Mouse (Mus musculus) intestine, embryonic 14.5 days (tissue): ENCODE results near the gene Shisa3. TPM values are rescaled to one million over a fixed set of nuclear protein-coding genes. Genes with fewer than 3 reads are reported as not detected.
A peak's percentile ranks its signal among the peaks of the same experiment; 100 is the strongest.

Experiments
- ATAC-seq: fragments of 200-750 bp; cut with Nextera tagmentation; replicated peaks from 2 replicates; pipeline ENCODE4 v1.8.0; 2017; ENCODE audit warnings: low read depth, moderate number of reproducible peaks, moderate TSS enrichment, moderate library complexity; ENCODE audit not compliant: low FRiP score, low TSS enrichment
- DNase-seq: peaks from one replicate; pipeline ENCODE4 v3.0.0-alpha.2; 2018; ENCODE audit warnings: low spot score
- H3K27ac ChIP-seq: fragments of 300-500 bp; sonication (generic); 2 replicates; pipeline ENCODE4 v1.5.1; 2014; ENCODE audit warnings: low read depth, mild to moderate bottlenecking, control low read depth
- H3K27me3 ChIP-seq: fragments of 300-500 bp; sonication (generic); replicated peaks from 2 replicates; pipeline ENCODE4 v1.6.1; 2014; ENCODE audit warnings: low read length, control low read depth; ENCODE audit not compliant: control insufficient read depth, insufficient read depth
- H3K36me3 ChIP-seq: fragments of 300-500 bp; sonication (generic); 2 replicates; pipeline ENCODE4 v1.6.1; 2014; ENCODE audit warnings: low read length, control low read depth; ENCODE audit not compliant: control insufficient read depth, insufficient read depth
- H3K4me1 ChIP-seq: fragments of 300-500 bp; sonication (generic); replicated peaks from 2 replicates; pipeline ENCODE4 v1.6.1; 2014; ENCODE audit warnings: low read length, control low read depth, mixed read lengths; ENCODE audit not compliant: control insufficient read depth, insufficient read depth
- H3K4me2 ChIP-seq: fragments of 300-500 bp; sonication (generic); 2 replicates; pipeline ENCODE4 v1.6.1; 2014; ENCODE audit warnings: low read length
- H3K4me3 ChIP-seq: fragments of 300-500 bp; sonication (generic); 2 replicates; pipeline ENCODE4 v1.5.1; 2014; ENCODE audit warnings: low read depth, low read length, control low read depth, mixed read lengths
- H3K9ac ChIP-seq: fragments of 300-500 bp; sonication (generic); 2 replicates; pipeline ENCODE4 v1.6.1; 2014; ENCODE audit warnings: mild to moderate bottlenecking, low read length
- H3K9me3 ChIP-seq: fragments of 300-500 bp; sonication (generic); 2 replicates; pipeline ENCODE4 v1.6.1; 2016; ENCODE audit warnings: low read length, control low read depth; ENCODE audit not compliant: control insufficient read depth
- WGBS: fragments of 180-500 bp; shearing (Covaris S2); extraction: QIAGEN DNeasy Blood & Tissue Kit; methylation state at CpG from one replicate; pipeline ENCODE4 v1.1.7; 2014; 5-methylcytosine and 5-hydroxymethylcytosine counted together
- polyA plus RNA-seq: library from polyadenylated mRNA; unstranded; fragments of >200 nt; fragmentation: Nextera tagmentation; extraction: Ambion mirVana; gene quantifications from 2 replicates; pipeline ENCODE4 v1.2.1, GENCODE M21; 2014

Shisa3 gene
- polyA plus RNA-seq = 15.2 and 17.1 TPM in 2 replicates

- H3K9me3 ChIP-seq = no peaks in the 10 kb centered on the region
- H3K4me2 ChIP-seq = peak within 1 kb of the TSS; percentile 97
- H3K27me3 ChIP-seq = peaks cover 60% of the 10 kb centered on the region
- peak within 1 kb of the TSS; percentile 55 for H3K4me3 ChIP-seq
- H3K36me3 ChIP-seq = no peaks in the 10 kb centered on the region
- H3K4me1 ChIP-seq = peaks cover 9% of the 10 kb centered on the region; the same call in 1 of the 2 replicates
- H3K9ac ChIP-seq = peak within 1 kb of the TSS; percentile 50
- peak within 1 kb of the TSS; percentile 47; the same call in 1 of the 2 replicates for H3K27ac ChIP-seq
- DNase-seq (peak; percentile 83), ATAC-seq (peak; percentile 72)
- under 1% methylated on average over 86 of the region's 86 CpGs for WGBS
These were observed at the start of gene Shisa3 for GRCm38 (mm10) chr5:67607804-67608673. Gene Shisa3 (plus strand): TSS chr5:67607882.

- no peaks in the 10 kb centered on the region for H3K9me3 ChIP-seq
- no peak for DNase-seq
- no peaks in the 10 kb centered on the region for H3K4me1 ChIP-seq
- no peak overlapping the region for H3K9ac ChIP-seq
- H3K27me3 ChIP-seq = no peaks in the 10 kb centered on the region
- 70% methylated on average over 4 of the region's 4 CpGs for WGBS
- no peak overlapping the region for H3K27ac ChIP-seq
- no peak for ATAC-seq
- H3K4me2 ChIP-seq = no peak overlapping the region
- H3K36me3 ChIP-seq = no peaks in the 10 kb centered on the region
- H3K4me3 ChIP-seq = no peak overlapping the region
These were observed 49.0 kb upstream of the Shisa3 start for GRCm38 (mm10) chr5:67558644-67559043.

- ATAC-seq (no peak), DNase-seq (no peak)
- H3K27ac ChIP-seq = no peak overlapping the region
- WGBS = 85% methylated on average over 3 of the region's 3 CpGs
- H3K4me2 ChIP-seq = no peak overlapping the region
- H3K36me3 ChIP-seq = no peaks in the 10 kb centered on the region
- H3K27me3 ChIP-seq = no peaks in the 10 kb centered on the region
- no peak overlapping the region for H3K9ac ChIP-seq
- H3K9me3 ChIP-seq = no peaks in the 10 kb centered on the region
- no peak overlapping the region for H3K4me3 ChIP-seq
- no peaks in the 10 kb centered on the region for H3K4me1 ChIP-seq
These were observed 48.6 kb upstream of the Shisa3 start for GRCm38 (mm10) chr5:67559063-67559462.

GRCm38 (mm10) chr5:67572552-67573155 lies 35.0 kb upstream of the Shisa3 start:
- H3K4me1 ChIP-seq = peaks cover 11% of the 10 kb centered on the region; the same call in 1 of the 2 replicates
- H3K9me3 ChIP-seq = no peaks in the 10 kb centered on the region
- H3K9ac ChIP-seq = no peak overlapping the region
- ATAC-seq = no peak
- WGBS = 24% methylated on average over 6 of the region's 6 CpGs
- no peak overlapping the region for H3K4me3 ChIP-seq
- H3K4me2 ChIP-seq = no peak overlapping the region
- no peaks in the 10 kb centered on the region for H3K36me3 ChIP-seq
- no peak overlapping the region for H3K27ac ChIP-seq
- no peaks in the 10 kb centered on the region for H3K27me3 ChIP-seq
- no peak for DNase-seq

GRCm38 (mm10) chr5:67574039-67574438 lies 33.6 kb upstream of the Shisa3 start:
- no peak for ATAC-seq
- Histone ChIP-seq H3K36me3 (no peaks in the 10 kb centered on the region), H3K27me3 (no peaks in the 10 kb centered on the region), H3K4me2 (no peak overlapping the region), H3K4me3 (no peak overlapping the region), H3K4me1 (peaks cover 11% of the 10 kb centered on the region; the same call in 1 of the 2 replicates), H3K27ac (no peak overlapping the region), H3K9ac (no peak overlapping the region), H3K9me3 (no peaks in the 10 kb centered on the region)
- no peak for DNase-seq
- WGBS = 56% methylated on average over 9 of the region's 9 CpGs

GRCm38 (mm10) chr5:67575705-67576104 lies 32.0 kb upstream of the Shisa3 start:
- Histone ChIP-seq H3K27me3 (no peaks in the 10 kb centered on the region), H3K4me2 (no peak overlapping the region), H3K27ac (no peak overlapping the region), H3K36me3 (no peaks in the 10 kb centered on the region), H3K9me3 (no peaks in the 10 kb centered on the region), H3K4me3 (no peak overlapping the region), H3K4me1 (peaks cover 11% of the 10 kb centered on the region; the same call in 1 of the 2 replicates), H3K9ac (no peak overlapping the region)
- no peak for DNase-seq
- ATAC-seq = no peak
- WGBS = 69% methylated on average over 2 of the region's 2 CpGs

GRCm38 (mm10) chr5:67579725-67580633 lies 27.7 kb upstream of the Shisa3 start:
- WGBS = 47% methylated on average over 6 of the region's 6 CpGs
- no peak overlapping the region for H3K9ac ChIP-seq
- DNase-seq = no peak
- no peak overlapping the region for H3K4me2 ChIP-seq
- no peaks in the 10 kb centered on the region; the same call in 1 of the 2 replicates for H3K4me1 ChIP-seq
- no peaks in the 10 kb centered on the region for H3K27me3 ChIP-seq
- H3K36me3 ChIP-seq = no peaks in the 10 kb centered on the region
- no peak for ATAC-seq
- no peaks in the 10 kb centered on the region for H3K9me3 ChIP-seq
- no peak overlapping the region for H3K27ac ChIP-seq
- H3K4me3 ChIP-seq = no peak overlapping the region

- H3K27me3 ChIP-seq = no peaks in the 10 kb centered on the region
- no peaks in the 10 kb centered on the region for H3K36me3 ChIP-seq
- H3K9me3 ChIP-seq = no peaks in the 10 kb centered on the region
- ATAC-seq = no peak
- H3K27ac ChIP-seq = no peak overlapping the region
- no peak overlapping the region for H3K4me3 ChIP-seq
- H3K9ac ChIP-seq = no peak overlapping the region
- WGBS = 68% methylated on average over 1 of the region's 1 CpGs
- H3K4me1 ChIP-seq = no peaks in the 10 kb centered on the region
- H3K4me2 ChIP-seq = no peak overlapping the region
- no peak for DNase-seq
These were observed 12.6 kb upstream of the Shisa3 start for GRCm38 (mm10) chr5:67595070-67595469.
